Mouse (Mus musculus): ENCODE results near the gene Mapk12. TPM values are rescaled to one million over a fixed set of nuclear protein-coding genes. Genes with fewer than 3 reads are reported as not detected.

Mapk12 gene
- 2.0 and 2.1 TPM in 2 replicates for polyA plus RNA-seq (2012; rRNA removed)

DNA sequence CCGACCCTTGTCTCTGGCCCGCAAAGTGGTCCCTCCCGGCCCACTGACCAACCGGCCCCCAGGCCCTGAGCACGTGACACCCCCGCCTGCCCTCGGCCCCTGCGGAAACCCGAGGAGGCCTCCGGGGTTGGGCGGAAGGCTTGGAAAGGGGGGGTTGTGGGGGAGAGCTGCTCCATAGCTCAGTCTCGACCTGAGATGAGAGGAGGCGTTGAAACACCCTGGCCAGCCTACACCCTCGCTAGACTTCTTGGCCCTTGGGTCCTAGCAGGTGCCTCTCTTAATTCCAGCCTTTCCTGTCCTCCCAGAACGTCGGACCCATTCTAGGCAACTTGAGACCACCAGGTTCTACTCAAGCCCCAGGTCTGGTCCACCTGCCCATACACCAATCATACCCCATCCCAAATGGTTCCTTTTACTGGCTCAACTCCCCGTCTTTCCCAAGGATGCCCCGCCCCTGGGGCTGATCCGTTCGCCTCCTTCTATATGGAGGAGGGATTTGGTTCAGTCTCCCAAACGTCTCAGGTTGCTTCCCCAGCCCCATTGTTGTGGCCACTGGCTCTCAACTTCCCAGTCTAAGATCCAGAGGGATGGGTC is at the start of gene Mapk12:
Gene Mapk12 (minus strand): TSS at position 45 of the 594 bp plus-strand sequence.

DNA sequence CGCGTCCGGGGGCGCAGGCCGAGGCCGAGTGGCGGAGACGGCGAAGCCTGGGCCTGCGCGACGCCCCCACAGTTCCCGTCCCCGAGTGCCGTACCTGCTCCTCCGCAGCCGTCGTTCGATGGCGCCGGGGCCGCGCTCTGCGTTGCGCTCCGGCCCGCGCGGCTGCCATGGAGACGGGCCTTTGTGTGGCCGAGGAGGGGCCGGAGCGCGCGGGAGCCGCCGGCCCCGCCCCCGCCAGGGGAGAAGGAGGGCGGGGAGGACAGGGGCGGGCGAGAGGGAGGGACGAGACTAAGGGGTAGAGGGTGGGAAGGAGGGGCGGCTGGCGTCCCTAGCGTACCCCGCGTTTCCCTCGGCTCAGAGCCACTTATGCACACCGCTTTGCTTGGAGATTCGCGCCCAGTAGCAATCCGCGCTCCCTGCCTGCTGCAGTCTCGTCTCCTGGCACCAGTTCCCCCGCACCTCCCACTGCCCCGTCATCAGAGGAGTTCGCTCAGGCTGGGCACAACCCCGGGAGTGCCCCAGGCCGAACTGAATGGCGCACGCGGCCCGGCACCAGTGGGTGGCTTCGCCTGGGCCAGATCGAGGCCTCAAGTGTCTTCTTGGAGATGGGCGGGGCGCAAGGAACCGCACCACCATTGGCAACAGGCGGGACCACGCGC is 40.2 kb upstream of the Mapk12 start, which contains the start of gene Plxnb2:
Gene Plxnb2 (minus strand): TSS at position 218 of the 659 bp plus-strand sequence.

DNA sequence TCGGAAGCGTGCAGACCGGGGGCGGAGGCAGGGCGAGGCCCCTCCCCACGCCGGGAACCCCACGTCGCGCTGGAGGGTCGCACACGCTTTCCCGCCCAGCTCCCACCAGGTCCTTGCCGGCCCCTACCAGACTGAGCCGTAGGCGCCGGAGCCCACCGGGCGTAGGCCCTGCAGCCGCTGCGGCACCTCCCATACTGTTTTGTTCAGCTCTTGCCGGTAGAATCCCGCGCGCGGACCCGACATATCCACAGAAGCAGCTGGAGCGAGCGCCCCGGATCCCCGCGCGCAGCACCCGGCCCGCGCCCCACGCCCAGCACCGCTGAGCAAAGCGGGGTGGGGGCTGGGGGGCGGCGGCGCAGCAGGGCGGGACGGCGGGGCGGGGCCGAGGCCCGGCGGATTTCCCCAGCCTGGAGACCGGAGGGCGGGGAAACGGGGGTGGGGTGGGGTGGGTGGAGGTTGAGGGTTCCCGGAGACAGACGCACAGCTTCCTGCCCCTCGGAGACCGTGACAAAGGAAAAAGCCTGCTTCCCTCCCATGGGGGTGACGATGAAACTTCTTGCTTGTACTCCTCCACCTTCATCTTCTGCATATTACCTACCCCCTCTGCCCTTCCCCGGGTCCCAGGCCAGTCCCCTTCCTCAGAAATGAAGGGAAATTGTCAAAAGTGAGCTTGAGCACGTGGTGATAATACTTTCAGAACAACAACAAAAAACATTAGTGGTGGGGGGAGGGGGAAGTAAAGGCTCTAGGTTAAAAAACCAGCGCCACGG is 9.0 kb upstream of the Mapk12 start, which contains the start of gene Mapk11:
Gene Mapk11 (minus strand): TSS at position 358 of the 770 bp plus-strand sequence.

DNA sequence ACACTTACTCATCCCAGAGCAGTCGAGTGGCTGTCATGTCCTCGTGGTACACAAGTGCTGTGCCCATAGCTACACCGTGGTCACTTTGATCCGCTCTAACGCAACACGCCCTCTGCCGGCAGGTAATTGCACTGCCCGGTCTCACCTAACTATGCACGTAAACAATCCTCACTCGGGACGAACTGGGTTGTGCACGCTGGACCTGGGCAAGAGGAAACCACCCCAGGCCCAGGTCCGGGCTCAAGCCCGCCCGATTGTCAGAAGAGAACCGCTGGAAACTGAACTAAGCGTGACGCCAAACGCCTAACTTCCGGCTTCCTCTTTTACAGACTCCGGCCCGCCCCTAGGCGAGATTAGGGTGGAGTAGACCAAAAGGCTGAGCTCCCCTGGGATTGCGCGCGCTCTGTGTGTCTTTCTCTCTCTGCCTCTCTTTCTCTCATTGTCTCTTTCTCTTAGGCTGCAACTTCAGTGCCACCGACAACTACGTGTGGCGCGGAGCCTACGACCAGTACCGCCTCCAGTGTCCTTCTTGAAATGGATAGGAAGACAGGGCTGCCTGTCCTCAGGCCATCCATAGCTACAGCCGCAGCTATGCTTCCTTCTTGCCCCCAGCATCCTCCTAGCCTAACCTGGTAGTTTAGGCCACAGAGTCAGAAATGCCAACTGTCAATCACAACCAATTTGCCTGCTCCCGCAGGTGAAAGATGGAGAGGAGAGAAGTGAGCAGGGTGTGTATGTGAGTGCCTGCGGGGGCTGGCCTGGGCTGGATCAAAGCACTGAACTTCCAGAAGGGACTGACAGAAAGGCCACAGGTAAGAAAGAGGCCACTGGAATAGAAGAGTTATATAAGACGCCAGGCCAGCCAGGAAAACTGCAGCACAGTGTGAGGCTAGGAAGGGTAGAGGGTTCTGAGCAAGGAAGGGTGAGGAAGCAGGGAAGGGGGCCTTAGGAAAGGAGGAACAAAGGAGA is 11.8 kb downstream of the Mapk12 start, which contains the start of gene Hdac10:
Gene Hdac10 (minus strand): TSS at position 319 of the 969 bp plus-strand sequence.

DNA sequence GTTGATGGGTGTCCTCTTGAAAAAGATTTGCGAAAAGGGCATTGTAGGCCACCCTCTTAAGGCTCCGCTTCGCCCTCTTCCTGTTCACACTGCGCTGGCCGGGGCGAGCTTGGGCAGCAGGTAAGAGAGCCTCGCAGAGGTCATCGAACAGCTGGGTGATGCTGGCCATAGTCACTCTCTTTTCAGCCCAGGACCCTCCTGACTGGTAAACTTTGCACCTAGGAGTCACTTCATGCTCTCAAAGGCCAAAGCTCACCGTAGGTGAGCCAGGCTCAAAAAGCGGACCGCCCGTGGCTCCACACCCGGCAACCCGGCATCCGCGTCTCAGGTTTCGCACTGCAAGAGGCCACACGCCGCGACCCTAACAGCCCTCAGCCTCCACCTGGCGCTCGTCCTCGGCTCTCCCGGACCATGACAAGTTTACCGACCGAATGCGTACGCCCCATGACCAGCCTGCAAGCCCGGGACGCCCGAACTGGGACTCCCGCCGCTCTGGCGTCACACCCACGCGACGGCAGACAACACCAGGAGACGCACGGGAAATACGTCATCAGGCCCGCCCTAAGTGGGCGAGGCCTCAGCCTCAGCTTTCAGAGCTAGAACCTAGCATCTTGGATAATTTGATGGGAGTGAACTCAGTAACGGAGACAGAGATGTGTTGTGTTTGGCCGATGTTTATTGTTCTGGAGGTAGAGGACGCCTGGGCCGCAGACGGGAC is 17.7 kb downstream of the Mapk12 start, which contains the start of gene Tubgcp6:
Gene Tubgcp6 (minus strand): TSS at position 464 of the 718 bp plus-strand sequence.

DNA sequence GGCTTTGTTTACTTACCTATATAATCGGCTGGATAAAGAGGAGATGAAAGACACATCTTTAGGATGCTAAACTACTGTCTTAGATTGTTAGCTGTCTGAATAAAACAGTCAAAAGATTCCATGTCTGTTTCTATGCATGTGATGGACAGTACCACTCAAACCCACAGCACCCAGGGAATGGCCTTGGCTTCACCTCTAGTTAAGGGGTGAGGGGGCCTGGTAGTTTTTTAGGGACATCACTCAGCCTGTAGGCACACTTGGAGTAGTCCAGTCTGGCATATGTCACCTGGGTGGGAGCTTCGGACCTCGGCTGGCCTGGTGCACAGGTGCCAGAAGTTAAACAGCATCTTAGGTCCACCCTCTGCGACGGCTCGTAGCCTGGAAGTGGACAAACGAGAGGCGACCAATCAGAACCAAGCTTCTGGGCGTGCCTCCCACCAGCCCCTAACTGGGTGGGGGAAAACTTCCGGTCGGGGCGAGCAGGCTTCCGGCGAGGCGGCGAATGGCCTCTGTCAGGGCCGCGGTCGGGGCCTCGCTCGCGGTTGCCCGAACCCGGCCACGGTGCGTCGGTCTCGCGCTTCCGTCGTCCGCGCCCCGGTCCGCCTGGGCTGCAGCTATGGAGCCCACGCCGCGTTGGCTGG is 51.8 kb downstream of the Mapk12 start, which contains the start of gene Selenoo:
Gene Selenoo (plus strand): TSS at position 478 of the 641 bp plus-strand sequence.

Other genes with a start within 250 kb of the Mapk12 start
- not detected in 2 replicates for gene Ttll8, start 186.3 kb downstream of the Mapk12 start, polyA plus RNA-seq (2012; rRNA removed)
- gene Mlc1, start 161.7 kb downstream of the Mapk12 start, polyA plus RNA-seq (2012; rRNA removed), result 0.01 and 0.02 TPM in 2 replicates
- not detected in 2 replicates for gene Mov10l1, start 157.8 kb downstream of the Mapk12 start, polyA plus RNA-seq (2012; rRNA removed)
- 0.01 and 0.03 TPM in 2 replicates for gene Panx2, start 81.0 kb downstream of the Mapk12 start, polyA plus RNA-seq (2012; rRNA removed)
- gene Trabd, start 65.6 kb downstream of the Mapk12 start, polyA plus RNA-seq (2012; rRNA removed), result 7.6 and 8.4 TPM in 2 replicates
- 7.7 and 8.5 TPM in 2 replicates for gene Selenoo, start 51.6 kb downstream of the Mapk12 start, polyA plus RNA-seq (2012; rRNA removed)
- gene Tubgcp6, start 17.6 kb downstream of the Mapk12 start, polyA plus RNA-seq (2012; rRNA removed), result 8.1 and 12.8 TPM in 2 replicates
- 8.0 and 8.1 TPM in 2 replicates for gene Hdac10, start 12.0 kb downstream of the Mapk12 start, polyA plus RNA-seq (2012; rRNA removed)
- 0.76 and 0.80 TPM in 2 replicates for gene Mapk11, start 8.9 kb upstream of the Mapk12 start, polyA plus RNA-seq (2012; rRNA removed)
- 23.7 and 25.5 TPM in 2 replicates for gene Plxnb2, start 40.1 kb upstream of the Mapk12 start, polyA plus RNA-seq (2012; rRNA removed)
- gene Dennd6b, start 55.8 kb upstream of the Mapk12 start, polyA plus RNA-seq (2012; rRNA removed), result 3.8 and 4.2 TPM in 2 replicates
- 14.0 and 15.3 TPM in 2 replicates for gene Ppp6r2, start 70.8 kb upstream of the Mapk12 start, polyA plus RNA-seq (2012; rRNA removed)
- gene Sbf1, start 174.6 kb upstream of the Mapk12 start, polyA plus RNA-seq (2012; rRNA removed), result 27.9 and 28.3 TPM in 2 replicates
- gene Adm2, start 182.0 kb upstream of the Mapk12 start, polyA plus RNA-seq (2012; rRNA removed), result 1.8 and 2.0 TPM in 2 replicates
- 7.3 and 11.5 TPM in 2 replicates for gene Miox, start 193.7 kb upstream of the Mapk12 start, polyA plus RNA-seq (2012; rRNA removed)
- gene Lmf2, start 215.0 kb upstream of the Mapk12 start, polyA plus RNA-seq (2012; rRNA removed), result 11.6 and 12.4 TPM in 2 replicates
- 65.4 and 75.6 TPM in 2 replicates for gene Ncaph2, start 215.0 kb upstream of the Mapk12 start, polyA plus RNA-seq (2012; rRNA removed)
- gene Sco2, start 233.1 kb upstream of the Mapk12 start, polyA plus RNA-seq (2012; rRNA removed), result 9.4 and 11.0 TPM in 2 replicates
- gene Tymp, start 236.3 kb upstream of the Mapk12 start, polyA plus RNA-seq (2012; rRNA removed), result 0.68 and 0.70 TPM in 2 replicates
- gene Odf3b, start 238.6 kb upstream of the Mapk12 start, polyA plus RNA-seq (2012; rRNA removed), result 0.75 and 0.85 TPM in 2 replicates
- not detected in 2 replicates for gene Klhdc7b, start 244.2 kb upstream of the Mapk12 start, polyA plus RNA-seq (2012; rRNA removed)